Mouse (Mus musculus): ENCODE results near the gene Sorcs1. TPM values are rescaled to one million over a fixed set of nuclear protein-coding genes. Genes with fewer than 3 reads are reported as not detected.

The Sorcs1 gene
- polyA plus RNA-seq, 1 experiment from 2014 or later: 9.7 TPM

DNA sequence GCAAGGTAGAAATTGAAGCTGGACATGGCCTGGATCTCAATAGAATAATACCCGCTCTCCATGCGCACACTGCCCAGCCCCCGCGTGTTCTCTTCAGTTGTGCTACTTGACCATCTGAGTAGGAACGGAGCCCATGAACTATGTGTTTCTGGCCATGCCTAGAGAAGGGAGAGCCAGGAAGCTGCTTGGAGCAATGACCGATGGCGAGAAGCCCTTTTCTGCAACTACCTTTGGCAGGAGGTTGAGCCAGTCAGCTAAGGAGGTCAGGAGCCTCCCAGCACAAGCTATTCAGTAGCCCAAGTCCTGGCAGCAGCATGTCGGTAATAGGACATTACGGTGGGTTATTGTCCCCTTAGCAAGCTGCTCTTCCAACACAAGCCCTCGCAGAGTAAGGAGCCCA lies 352.8 kb downstream of the Sorcs1 start:
- Histone ChIP-seq H3K4me1 (no peaks in the 10 kb centered on the region), H3K27ac (replicated peaks) (no peak overlapping the region), H3K4me2 (replicated peaks) (no peak overlapping the region), H3K36me3 (no peaks in the 10 kb centered on the region), H3K27me3 (no peaks in the 10 kb centered on the region), H3K9me3 (no peaks in the 10 kb centered on the region), H3K4me3 (no peak overlapping the region), H3K9ac (replicated peaks) (no peak overlapping the region)
- ATAC-seq (replicated peaks): no peak
- 87% methylated on average over 10 of the region's 10 CpGs for WGBS

DNA sequence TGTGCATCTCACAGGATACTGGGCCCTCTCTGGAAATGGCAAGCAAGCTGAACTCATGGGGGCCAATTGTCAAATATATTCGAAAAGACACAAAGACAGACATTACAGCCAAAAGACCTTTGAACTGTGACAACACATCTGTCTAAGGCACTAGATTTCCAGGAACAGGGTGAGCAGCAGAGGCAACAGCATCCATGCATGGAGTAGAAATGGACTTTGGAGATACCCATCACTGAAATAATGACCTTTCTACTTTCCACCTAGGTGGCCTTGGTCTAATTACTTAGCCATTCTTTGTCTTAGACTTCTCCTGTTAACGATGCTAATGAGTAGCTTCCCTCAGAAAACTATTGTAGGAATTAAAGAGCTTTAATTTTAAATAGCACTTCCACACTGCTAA lies 371.4 kb downstream of the Sorcs1 start:
- H3K9me3 ChIP-seq: no peaks in the 10 kb centered on the region
- H3K4me1 ChIP-seq: no peaks in the 10 kb centered on the region
- H3K27ac ChIP-seq (replicated peaks): no peak overlapping the region
- WGBS: 30% methylated on average over 2 of the region's 2 CpGs
- H3K4me3 ChIP-seq: no peak overlapping the region
- no peak overlapping the region for H3K9ac ChIP-seq (replicated peaks)
- no peak overlapping the region for H3K4me2 ChIP-seq (replicated peaks)
- no peak for ATAC-seq (replicated peaks)
- no peaks in the 10 kb centered on the region for H3K27me3 ChIP-seq
- no peaks in the 10 kb centered on the region for H3K36me3 ChIP-seq

DNA sequence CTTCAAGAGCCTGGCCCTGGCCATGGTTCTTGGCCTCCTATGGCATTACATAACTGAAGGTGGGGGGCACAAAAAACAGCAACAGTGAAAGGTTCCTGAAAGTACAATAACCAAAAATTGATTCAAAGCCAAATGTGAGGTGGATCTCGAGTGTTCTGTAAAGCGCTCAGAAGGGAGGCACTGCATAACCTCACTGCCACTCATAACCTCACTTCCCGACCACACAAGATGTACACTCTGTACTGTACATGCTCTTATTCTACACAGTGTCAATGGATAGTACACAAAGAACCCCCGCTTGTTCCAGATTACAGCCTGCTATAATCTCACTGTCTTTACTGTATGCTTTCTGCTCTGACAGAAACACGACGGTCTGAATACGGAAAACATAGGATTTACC lies 384.2 kb downstream of the Sorcs1 start:
- Histone ChIP-seq H3K36me3 (no peaks in the 10 kb centered on the region), H3K27me3 (no peaks in the 10 kb centered on the region), H3K4me3 (no peak overlapping the region), H3K4me1 (no peaks in the 10 kb centered on the region), H3K9me3 (no peaks in the 10 kb centered on the region), H3K4me2 (replicated peaks) (no peak overlapping the region), H3K9ac (replicated peaks) (no peak overlapping the region), H3K27ac (replicated peaks) (no peak overlapping the region)
- no peak for ATAC-seq (replicated peaks)
- 82% methylated on average over 7 of the region's 7 CpGs for WGBS

DNA sequence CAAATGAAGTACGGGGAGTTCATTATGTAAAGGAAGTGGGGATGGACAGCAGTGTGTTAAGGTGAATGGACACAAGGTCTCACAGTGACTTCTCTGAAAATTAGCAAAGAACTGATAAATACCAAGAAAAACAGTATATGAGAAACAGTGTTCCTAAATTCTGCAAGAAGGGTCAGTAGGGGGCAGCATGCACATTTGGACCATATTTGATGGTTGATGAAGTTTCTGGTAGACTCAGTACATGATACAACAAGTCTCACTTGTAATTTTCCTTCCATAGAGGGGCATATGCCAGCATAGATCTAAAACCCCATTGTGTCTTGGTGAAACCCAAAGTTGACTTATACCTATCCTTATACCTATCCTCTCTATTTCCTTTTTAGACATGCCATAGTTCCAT lies 414.0 kb downstream of the Sorcs1 start:
- Histone ChIP-seq H3K27me3 (no peaks in the 10 kb centered on the region), H3K36me3 (no peaks in the 10 kb centered on the region), H3K4me3 (no peak overlapping the region), H3K27ac (replicated peaks) (no peak overlapping the region), H3K4me1 (no peaks in the 10 kb centered on the region), H3K9ac (replicated peaks) (no peak overlapping the region), H3K9me3 (no peaks in the 10 kb centered on the region), H3K4me2 (replicated peaks) (no peak overlapping the region)
- WGBS: 71% methylated on average over 1 of the region's 1 CpGs
- ATAC-seq (replicated peaks): no peak

DNA sequence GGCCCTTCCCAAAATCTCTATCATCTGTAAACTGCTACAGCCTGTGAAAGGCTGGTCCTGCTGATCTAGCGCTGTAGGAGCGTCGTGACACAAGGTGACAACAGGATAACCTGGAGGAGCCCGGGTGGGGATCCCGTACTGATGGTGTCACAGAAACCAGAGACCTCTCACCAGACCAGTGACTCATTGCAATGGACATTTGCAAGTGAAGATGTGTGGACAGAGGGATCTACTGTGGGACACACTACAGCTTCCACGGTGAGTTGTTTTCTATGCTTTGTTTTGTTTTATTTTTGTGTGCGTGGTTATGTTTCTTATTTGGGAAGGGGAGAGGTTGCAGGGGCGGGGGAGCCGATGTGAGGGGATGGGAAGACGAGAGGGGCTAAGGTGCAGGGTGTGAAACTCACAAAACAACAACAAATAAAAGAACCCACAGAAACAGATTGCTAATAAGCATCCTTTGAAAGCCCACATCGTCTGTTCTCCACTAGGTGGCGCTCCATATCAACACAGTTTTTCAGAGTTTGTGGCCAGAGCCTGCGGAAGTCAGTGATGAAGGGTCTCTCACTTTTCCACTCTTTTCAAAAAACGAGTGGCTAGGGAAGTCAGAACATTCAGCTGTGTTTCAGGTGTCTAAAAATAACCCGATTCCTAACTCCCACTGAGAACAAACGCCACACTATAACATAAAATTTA lies 419.6 kb downstream of the Sorcs1 start:
- Histone ChIP-seq H3K9ac (replicated peaks) (no peak overlapping the region), H3K36me3 (no peaks in the 10 kb centered on the region), H3K27me3 (no peaks in the 10 kb centered on the region), H3K27ac (replicated peaks) (no peak overlapping the region), H3K4me1 (no peaks in the 10 kb centered on the region), H3K4me2 (replicated peaks) (no peak overlapping the region), H3K9me3 (no peaks in the 10 kb centered on the region), H3K4me3 (no peak overlapping the region)
- 41% methylated on average over 16 of the region's 16 CpGs for WGBS
- 0 out of 2 replicates have a peak, but pooled peaks have one; percentile 57 for ATAC-seq (replicated peaks)

DNA sequence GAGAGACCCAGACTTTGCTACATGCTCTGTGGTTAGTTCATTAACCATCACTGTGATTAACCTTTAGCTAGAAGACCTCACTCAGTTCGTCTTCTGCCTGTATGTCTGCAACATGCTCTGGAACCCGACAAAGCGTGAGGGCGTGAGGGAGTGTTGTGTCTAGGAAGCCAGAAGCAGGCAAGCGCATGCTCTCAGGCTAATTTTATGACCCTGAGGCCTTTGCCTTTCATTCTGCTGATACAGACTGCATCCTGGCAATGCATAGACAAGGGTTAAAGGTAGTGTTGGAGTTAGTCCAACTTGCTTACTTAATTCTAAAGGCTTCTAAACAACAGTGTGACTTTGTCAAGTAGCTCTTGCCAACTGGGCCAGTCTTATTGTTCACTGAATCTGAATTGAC lies 458.0 kb downstream of the Sorcs1 start:
- ATAC-seq (replicated peaks): no peak
- 40% methylated on average over 5 of the region's 5 CpGs for WGBS
- Histone ChIP-seq H3K9ac (replicated peaks) (no peak overlapping the region), H3K36me3 (no peaks in the 10 kb centered on the region), H3K9me3 (no peaks in the 10 kb centered on the region), H3K27ac (replicated peaks) (no peak overlapping the region), H3K4me3 (no peak overlapping the region), H3K4me1 (no peaks in the 10 kb centered on the region), H3K27me3 (no peaks in the 10 kb centered on the region), H3K4me2 (replicated peaks) (no peak overlapping the region)

DNA sequence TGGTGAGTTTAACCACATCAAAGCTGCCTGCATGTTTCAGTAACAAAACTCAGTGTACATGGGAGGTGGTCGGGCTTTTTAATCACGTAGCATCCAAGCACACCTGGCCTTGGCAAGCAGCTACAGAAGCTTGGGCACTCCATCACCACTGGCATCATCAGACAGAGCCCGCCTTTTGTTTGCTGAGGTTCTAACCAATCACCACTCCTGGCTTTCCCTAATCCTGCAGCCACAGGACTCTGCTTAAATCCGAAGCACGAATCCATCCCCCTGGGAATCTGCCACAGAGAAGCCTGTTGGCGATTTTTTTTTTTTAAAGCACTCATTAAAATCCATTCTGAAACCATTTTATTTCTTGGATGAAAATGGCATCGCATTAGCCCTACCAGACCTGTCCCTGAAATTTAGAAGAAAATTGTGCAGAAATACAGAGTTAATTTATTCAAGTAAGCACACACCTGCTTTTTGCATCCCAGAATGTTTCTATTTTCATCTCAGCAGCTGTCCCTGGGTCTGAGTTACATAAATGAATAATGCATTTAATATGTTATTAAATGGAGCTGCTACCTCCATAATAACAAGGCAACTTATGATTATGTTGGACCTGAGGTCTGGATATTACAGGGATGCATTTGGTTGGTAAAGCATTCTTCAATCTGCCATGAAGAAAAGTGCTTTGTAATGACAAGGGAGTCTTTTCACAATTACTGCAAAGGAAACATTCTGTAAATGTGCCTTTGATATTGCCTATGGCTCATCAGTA lies 463.8 kb downstream of the Sorcs1 start:
- ATAC-seq (replicated peaks): peak; percentile 70
- H3K4me2 ChIP-seq (replicated peaks): no peak overlapping the region
- no peaks in the 10 kb centered on the region for H3K36me3 ChIP-seq
- peak overlapping the region; percentile 70 for H3K27ac ChIP-seq (replicated peaks)
- no peak overlapping the region for H3K9ac ChIP-seq (replicated peaks)
- H3K27me3 ChIP-seq: no peaks in the 10 kb centered on the region
- WGBS: 16% methylated on average over 7 of the region's 7 CpGs
- H3K4me3 ChIP-seq: no peak overlapping the region
- H3K4me1 ChIP-seq: peaks cover 6% of the 10 kb centered on the region
- no peaks in the 10 kb centered on the region for H3K9me3 ChIP-seq

DNA sequence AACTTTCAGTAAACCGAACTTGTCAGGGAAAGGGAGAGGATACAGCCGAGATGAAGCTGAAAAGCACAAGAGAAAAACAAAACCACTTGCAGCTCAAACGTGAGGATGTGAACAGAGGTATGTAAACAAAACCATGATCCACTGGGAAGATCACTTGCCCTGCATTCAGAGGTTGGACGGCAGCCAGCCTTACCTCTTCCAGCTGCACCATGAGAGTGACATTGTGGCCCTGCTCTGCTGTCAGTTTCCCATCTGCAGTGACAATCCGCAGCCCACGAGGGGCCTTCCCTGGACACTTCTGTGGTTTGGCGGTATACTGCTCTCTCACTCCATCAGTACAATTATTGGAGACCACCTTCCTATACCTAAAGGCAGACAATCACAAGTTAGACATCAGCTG lies 468.0 kb downstream of the Sorcs1 start:
- WGBS: 24% methylated on average over 7 of the region's 7 CpGs
- Histone ChIP-seq H3K9me3 (no peaks in the 10 kb centered on the region), H3K9ac (replicated peaks) (no peak overlapping the region), H3K27me3 (no peaks in the 10 kb centered on the region), H3K4me1 (peaks cover 6% of the 10 kb centered on the region), H3K4me3 (no peak overlapping the region), H3K27ac (replicated peaks) (no peak overlapping the region), H3K36me3 (no peaks in the 10 kb centered on the region), H3K4me2 (replicated peaks) (no peak overlapping the region)
- no peak for ATAC-seq (replicated peaks)

DNA sequence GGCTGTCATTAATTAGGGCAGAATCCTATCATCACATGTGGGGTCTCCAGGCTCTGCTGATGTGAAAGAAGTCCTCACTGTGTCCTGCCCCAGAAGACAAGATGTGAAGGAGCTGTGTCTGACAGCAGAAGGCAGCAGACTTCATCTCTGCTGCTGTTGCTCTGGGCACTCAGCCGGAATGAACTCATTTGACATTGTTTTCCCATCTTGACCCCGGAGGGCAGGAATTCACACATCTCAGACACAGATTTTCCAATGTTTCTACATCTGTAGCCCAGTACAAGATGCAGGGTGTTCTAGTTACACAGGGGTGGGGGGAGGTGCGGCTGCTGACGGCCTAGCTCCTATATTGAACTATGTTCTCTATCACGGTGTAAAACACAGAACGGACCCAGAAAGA lies 474.1 kb downstream of the Sorcs1 start:
- Histone ChIP-seq H3K27me3 (no peaks in the 10 kb centered on the region), H3K36me3 (no peaks in the 10 kb centered on the region), H3K9ac (replicated peaks) (no peak overlapping the region), H3K4me2 (replicated peaks) (no peak overlapping the region), H3K27ac (replicated peaks) (no peak overlapping the region), H3K4me3 (no peak overlapping the region), H3K4me1 (no peaks in the 10 kb centered on the region), H3K9me3 (no peaks in the 10 kb centered on the region)
- WGBS: 80% methylated on average over 6 of the region's 6 CpGs
- no peak for ATAC-seq (replicated peaks)

DNA sequence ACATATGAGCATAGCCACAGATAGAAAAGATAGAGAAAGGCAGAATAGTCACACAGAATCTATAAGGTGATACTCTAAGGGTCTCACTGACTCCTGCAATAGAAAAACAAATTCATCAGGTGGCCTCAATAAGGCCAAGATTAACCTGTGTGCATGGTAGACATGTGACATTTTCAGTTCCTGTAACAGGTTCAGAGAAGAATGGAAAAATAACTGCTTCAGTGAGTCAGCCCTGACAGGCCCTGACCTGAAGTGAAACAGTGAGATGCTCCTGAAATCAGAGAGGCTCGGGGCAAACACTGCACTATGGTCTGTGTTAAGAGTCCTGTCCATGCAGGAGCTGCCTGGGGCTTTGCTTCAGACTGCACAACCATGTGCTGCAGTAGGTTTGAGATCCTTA lies 481.9 kb downstream of the Sorcs1 start:
- no peak overlapping the region for H3K9ac ChIP-seq (replicated peaks)
- H3K9me3 ChIP-seq: no peaks in the 10 kb centered on the region
- H3K4me2 ChIP-seq (replicated peaks): no peak overlapping the region
- 81% methylated on average over 1 of the region's 1 CpGs for WGBS
- H3K27ac ChIP-seq (replicated peaks): no peak overlapping the region
- H3K36me3 ChIP-seq: no peaks in the 10 kb centered on the region
- no peak overlapping the region for H3K4me3 ChIP-seq
- ATAC-seq (replicated peaks): no peak
- H3K4me1 ChIP-seq: no peaks in the 10 kb centered on the region
- no peaks in the 10 kb centered on the region for H3K27me3 ChIP-seq

DNA sequence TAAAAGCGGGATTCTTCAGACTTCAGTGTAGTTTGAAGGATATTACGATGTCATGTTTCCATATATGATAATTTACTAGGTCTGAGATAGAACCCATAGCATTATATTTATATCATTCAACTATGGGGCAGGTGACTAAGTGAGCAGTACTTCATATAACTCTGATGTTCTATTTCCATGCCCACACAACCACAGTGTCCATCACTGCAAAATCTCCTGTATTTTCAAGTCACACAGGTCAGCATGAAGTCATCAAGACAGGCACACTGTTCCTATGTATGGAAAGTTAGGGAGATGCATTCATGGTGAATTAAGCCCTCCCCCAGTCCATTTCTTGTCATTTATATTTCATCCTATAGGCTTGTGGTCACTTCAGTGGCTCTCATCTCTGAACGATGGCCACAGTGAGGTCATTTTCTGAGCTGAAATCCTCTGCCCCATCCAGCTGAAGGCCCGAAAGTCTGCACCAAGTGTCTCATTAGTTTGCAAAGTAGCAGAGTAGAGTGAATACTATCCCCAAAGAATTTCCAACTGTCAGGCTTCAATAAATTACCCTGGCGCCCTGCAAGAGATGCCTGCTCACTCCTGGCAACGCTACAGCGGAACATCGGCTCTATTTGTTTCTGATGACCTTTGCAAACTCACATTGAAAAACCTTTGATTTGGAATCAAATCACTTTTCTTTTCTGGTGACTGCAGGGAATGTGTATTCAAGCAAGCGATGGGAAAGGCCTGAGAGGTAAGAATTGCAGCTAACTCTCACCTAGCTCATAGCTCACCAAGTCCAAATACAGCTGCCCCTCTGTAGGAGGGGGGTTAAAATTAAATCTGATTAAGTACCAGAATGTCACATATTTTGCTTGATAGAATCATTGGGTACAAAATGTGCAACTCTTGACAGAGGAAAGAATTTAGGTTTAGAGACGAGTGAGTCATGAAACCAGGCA lies 492.4 kb downstream of the Sorcs1 start:
- ATAC-seq (replicated peaks): 0 out of 2 replicates have a peak, but pooled peaks have one; percentile 35
- H3K9me3 ChIP-seq: no peaks in the 10 kb centered on the region
- WGBS: 51% methylated on average over 10 of the region's 10 CpGs
- H3K9ac ChIP-seq (replicated peaks): no peak overlapping the region
- no peak overlapping the region for H3K4me3 ChIP-seq
- no peaks in the 10 kb centered on the region for H3K36me3 ChIP-seq
- 0 out of 2 replicates have a peak, but pooled peaks cover 3% of the 10 kb centered on the region for H3K4me1 ChIP-seq
- no peak overlapping the region for H3K27ac ChIP-seq (replicated peaks)
- no peak overlapping the region for H3K4me2 ChIP-seq (replicated peaks)
- no peaks in the 10 kb centered on the region for H3K27me3 ChIP-seq
